Mouse (Mus musculus) hindbrain, postnatal 0 days (tissue): Measurements from ENCODE around the gene Srp68. TPM values are rescaled to one million over a fixed set of nuclear protein-coding genes. Genes with fewer than 3 reads are reported as not detected.

Experiments used
- ATAC-seq: fragments of 200-750 bp; cut with Nextera tagmentation; 2 replicates; pipeline ENCODE4 v1.8.0; 2017; ENCODE audit warnings: mild to moderate bottlenecking, moderate TSS enrichment, moderate library complexity
- DNase-seq: peaks from one replicate; pipeline ENCODE4 v3.0.0-alpha.2; 2015; ENCODE audit warnings: low spot score
- H3K27ac ChIP-seq: fragments of 300-500 bp; sonication (generic); 2 replicates; pipeline ENCODE4 v1.5.1; 2014; ENCODE audit warnings: mild to moderate bottlenecking
- H3K27me3 ChIP-seq: fragments of 300-500 bp; sonication (generic); 2 replicates; pipeline ENCODE4 v1.6.1; 2014; ENCODE audit warnings: low read length, mixed read lengths; ENCODE audit not compliant: insufficient read depth
- H3K36me3 ChIP-seq: fragments of 300-500 bp; sonication (generic); 2 replicates; pipeline ENCODE4 v1.6.1; 2014; ENCODE audit warnings: low read length, mixed read lengths; ENCODE audit not compliant: insufficient read depth
- H3K4me1 ChIP-seq: fragments of 300-500 bp; sonication (generic); 2 replicates; pipeline ENCODE4 v1.6.1; 2014; ENCODE audit warnings: antibody characterized with exemption, low read length, mixed read lengths; ENCODE audit not compliant: insufficient read depth
- H3K4me2 ChIP-seq: fragments of 300-500 bp; sonication (generic); 2 replicates; pipeline ENCODE4 v1.6.1; 2014; ENCODE audit warnings: low read depth, mild to moderate bottlenecking, low read length, moderate library complexity, mixed read lengths
- H3K4me3 ChIP-seq: fragments of 300-500 bp; sonication (generic); 2 replicates; pipeline ENCODE4 v1.5.1; 2014; ENCODE audit warnings: low read length
- H3K9ac ChIP-seq: fragments of 300-500 bp; sonication (generic); replicated peaks from 2 replicates; pipeline ENCODE4 v1.6.1; 2014; ENCODE audit warnings: mild to moderate bottlenecking, low read length, moderate library complexity, mixed read lengths
- H3K9me3 ChIP-seq: fragments of 300-500 bp; sonication (generic); 2 replicates; pipeline ENCODE4 v1.6.1; 2016; ENCODE audit warnings: low read length, mixed read lengths
- CTCF ChIP-seq: IDR thresholded peaks from 2 replicates; pipeline ENCODE4 v1.5.1; 2016; ENCODE audit warnings: antibody characterized with exemption, control low read depth, low read depth
- WGBS: fragments of 180-500 bp; shearing (Covaris S2); extraction: QIAGEN DNeasy Blood & Tissue Kit; methylation state at CpG from one replicate; pipeline ENCODE4 v1.1.7; 2014; 5-methylcytosine and 5-hydroxymethylcytosine counted together
- polyA plus RNA-seq: library from polyadenylated mRNA; unstranded; fragments of >200 nt; fragmentation: Nextera tagmentation; extraction: Ambion mirVana; gene quantifications from 2 replicates; pipeline ENCODE4 v1.2.1, GENCODE M21; 2015
- total RNA-seq: library from RNA; depleted of rRNA; stranded (reverse); fragments of >200 nt; gene quantifications from 2 replicates; pipeline ENCODE4 v1.2.3, GENCODE M21; 2014

The Srp68 gene
- total and polyA plus RNA-seq, 2 experiments from 2014 or later = 22.5 to 50.4 TPM

- peaks cover 6% of the 10 kb centered on the region; the same call in 1 of the 2 replicates for H3K36me3 ChIP-seq
- no peak overlapping the region for H3K27ac ChIP-seq
- H3K9ac ChIP-seq = no peak overlapping the region
- H3K4me2 ChIP-seq = no peak overlapping the region
- no peaks in the 10 kb centered on the region for H3K27me3 ChIP-seq
- no peak overlapping the region for H3K4me3 ChIP-seq
- no peaks in the 10 kb centered on the region for H3K9me3 ChIP-seq
- ATAC-seq = no peak
- WGBS = 93% methylated on average over 3 of the region's 3 CpGs
- no peak for DNase-seq
- H3K4me1 ChIP-seq = no peaks in the 10 kb centered on the region
- no peak for TF ChIP-seq CTCF
Measured at GRCm38 (mm10) chr11:116203150-116203549, 70.9 kb downstream of the Srp68 start.

DNA sequence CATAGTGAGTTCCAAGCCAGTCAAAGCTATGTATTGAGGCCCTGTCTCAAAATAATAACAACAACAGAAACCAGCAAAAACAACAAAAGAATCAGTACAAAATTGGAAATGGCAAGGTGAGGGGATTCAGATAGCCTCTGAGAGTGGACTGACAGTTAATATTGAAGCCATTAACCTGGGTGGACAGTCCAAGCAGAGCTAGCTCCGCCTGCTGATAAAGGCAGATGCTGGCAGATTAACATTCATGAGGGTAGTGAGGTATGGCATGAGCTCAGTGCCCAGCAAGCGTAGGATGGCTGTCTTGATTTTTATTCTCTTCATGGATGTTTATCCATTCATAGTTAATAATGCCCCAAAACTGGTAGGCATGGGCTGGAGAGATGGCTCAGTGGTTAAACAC lies 72.9 kb downstream of the Srp68 start:
- DNase-seq (no peak), ATAC-seq (no peak)
- Histone ChIP-seq H3K9me3 (no peaks in the 10 kb centered on the region), H3K27me3 (no peaks in the 10 kb centered on the region), H3K4me2 (no peak overlapping the region), H3K36me3 (peaks cover 7% of the 10 kb centered on the region; the same call in 1 of the 2 replicates), H3K27ac (no peak overlapping the region), H3K9ac (no peak overlapping the region), H3K4me3 (no peak overlapping the region), H3K4me1 (peaks cover 5% of the 10 kb centered on the region; the same call in 1 of the 2 replicates)
- no peak for TF ChIP-seq CTCF
- WGBS = 92% methylated on average over 2 of the region's 2 CpGs

GRCm38 (mm10) chr11:116198639-116199531 lies 75.1 kb downstream of the Srp68 start, which contains the start of the genes Ten1 and Acox1:
Ten1 (plus strand) TSS chr11:116198855.
Acox1 (minus strand) TSS chr11:116199045.
- Histone ChIP-seq H3K4me2 (peak within 1 kb of the TSS; percentile 67), H3K27ac (peak within 1 kb of the TSS; percentile 96), H3K27me3 (no peaks in the 10 kb centered on the region), H3K4me3 (peak within 1 kb of the TSS; percentile 65), H3K9ac (peak within 1 kb of the TSS; percentile 77), H3K9me3 (no peaks in the 10 kb centered on the region), H3K36me3 (0 out of 2 replicates have a peak, but pooled peaks cover 7% of the 10 kb centered on the region), H3K4me1 (peaks cover 5% of the 10 kb centered on the region; the same call in 1 of the 2 replicates)
- ATAC-seq (peak; percentile 99), DNase-seq (peak; percentile 98)
- no peak for TF ChIP-seq CTCF
- WGBS = under 1% methylated on average over 61 of the region's 62 CpGs

DNA sequence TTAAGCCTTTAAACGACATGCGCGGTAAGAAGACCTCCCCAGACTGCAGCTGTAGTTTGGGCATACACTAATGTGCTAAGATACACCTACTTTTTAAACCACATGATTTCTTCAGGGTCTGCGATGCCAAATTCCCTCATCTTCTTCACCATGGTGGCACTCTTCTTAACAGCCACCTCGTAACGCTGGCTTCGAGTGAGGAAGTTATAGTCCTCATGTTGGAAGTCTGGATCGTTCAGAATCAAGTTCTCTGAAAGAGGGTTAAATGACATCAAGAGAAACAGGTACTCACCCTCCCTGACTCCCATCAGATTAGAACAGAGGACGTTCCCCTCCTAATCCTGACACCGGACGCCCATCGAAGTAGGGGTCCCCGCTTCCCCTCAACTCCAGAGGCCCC lies 75.9 kb downstream of the Srp68 start:
- Histone ChIP-seq H3K4me3 (peak overlapping the region; percentile 65), H3K9me3 (no peaks in the 10 kb centered on the region), H3K4me1 (peaks cover 5% of the 10 kb centered on the region; the same call in 1 of the 2 replicates), H3K27ac (peak overlapping the region; percentile 96), H3K9ac (peak overlapping the region; percentile 77), H3K36me3 (0 out of 2 replicates have a peak, but pooled peaks cover 7% of the 10 kb centered on the region), H3K4me2 (peak overlapping the region; percentile 67), H3K27me3 (no peaks in the 10 kb centered on the region)
- no peak for DNase-seq
- TF ChIP-seq CTCF = no peak
- 19% methylated on average over 13 of the region's 13 CpGs for WGBS
- no peak for ATAC-seq

- Histone ChIP-seq H3K4me3 (peak overlapping the region; percentile 65; the same call in 1 of the 2 replicates), H3K9me3 (no peaks in the 10 kb centered on the region), H3K27ac (no peak overlapping the region), H3K27me3 (no peaks in the 10 kb centered on the region), H3K4me2 (peak overlapping the region; percentile 67), H3K9ac (no peak overlapping the region; the same call in 1 of the 2 replicates), H3K4me1 (peaks cover 5% of the 10 kb centered on the region; the same call in 1 of the 2 replicates), H3K36me3 (0 out of 2 replicates have a peak, but pooled peaks cover 7% of the 10 kb centered on the region)
- no peak for TF ChIP-seq CTCF
- no peak for ATAC-seq
- WGBS = 87% methylated on average over 6 of the region's 6 CpGs
- no peak for DNase-seq
Measured at GRCm38 (mm10) chr11:116197584-116197906, 76.5 kb downstream of the Srp68 start.

DNA sequence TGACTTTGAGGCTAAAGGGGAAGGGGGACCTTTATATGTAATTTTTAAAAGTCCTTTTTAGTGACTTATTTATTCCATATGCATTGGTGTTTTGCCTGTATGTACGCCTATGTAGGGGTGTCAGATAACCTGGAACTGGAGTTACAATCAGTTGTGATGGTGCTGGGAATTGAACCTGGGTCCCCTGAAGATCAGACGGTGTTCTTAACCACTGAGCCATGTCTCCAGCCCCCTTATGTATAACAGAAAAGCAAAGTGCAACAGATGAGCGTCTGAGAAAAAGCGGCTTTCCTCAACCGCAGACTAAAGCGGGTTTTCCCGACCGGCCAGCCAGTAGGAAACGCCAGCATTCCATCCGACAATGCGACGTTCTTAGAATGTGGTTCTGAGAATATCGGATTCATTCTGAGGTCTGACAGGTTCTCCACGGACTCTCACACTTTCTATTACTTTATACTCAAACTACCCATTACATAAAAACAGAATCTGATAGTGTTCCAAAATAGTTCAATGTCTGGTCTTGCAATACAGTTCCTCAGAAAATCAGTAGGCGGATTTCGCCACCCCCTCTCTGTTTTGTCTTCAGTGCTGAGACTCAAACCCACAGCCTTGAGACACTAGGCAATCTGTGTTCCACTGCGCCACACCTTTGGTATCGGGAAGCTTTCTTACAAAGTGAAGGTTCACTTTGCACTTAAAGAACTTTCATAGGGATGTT lies 77.0 kb downstream of the Srp68 start:
- Histone ChIP-seq H3K4me3 (0 out of 2 replicates have a peak overlapping the region, but pooled peaks have one; percentile 65), H3K27me3 (no peaks in the 10 kb centered on the region), H3K4me1 (peaks cover 5% of the 10 kb centered on the region; the same call in 1 of the 2 replicates), H3K27ac (no peak overlapping the region), H3K9me3 (no peaks in the 10 kb centered on the region), H3K36me3 (0 out of 2 replicates have a peak, but pooled peaks cover 7% of the 10 kb centered on the region), H3K9ac (no peak overlapping the region; the same call in 1 of the 2 replicates), H3K4me2 (peak overlapping the region; percentile 67)
- DNase-seq = no peak
- TF ChIP-seq CTCF = no peak
- ATAC-seq = no peak
- WGBS = 91% methylated on average over 18 of the region's 18 CpGs
